Mouse (Mus musculus) heart, embryonic 16.5 days (tissue): ENCODE data around the gene Gm16503. TPM values are rescaled to one million over a fixed set of nuclear protein-coding genes. Genes with fewer than 3 reads are reported as not detected.
"Not testable (repeated sequence)": the region's sequence is repeated elsewhere in the genome, so short reads cannot be mapped to it uniquely, and the experiment has no call there.

Source experiments
- ATAC-seq: fragments of 200-750 bp; cut with Nextera tagmentation; replicated peaks from 2 replicates; pipeline ENCODE4 v1.8.0; 2017; ENCODE audit warnings: moderate number of reproducible peaks; ENCODE audit not compliant: insufficient read depth, low FRiP score; ENCODE audit errors: extremely low read depth
- H3K27ac ChIP-seq: fragments of 300-500 bp; sonication (generic); 2 replicates; pipeline ENCODE4 v1.5.1; 2014; ENCODE audit warnings: mild to moderate bottlenecking, low read length, control low read depth, moderate library complexity
- H3K27me3 ChIP-seq: fragments of 300-500 bp; sonication (generic); 2 replicates; pipeline ENCODE4 v1.6.1; 2014; ENCODE audit warnings: low read length, mixed read lengths; ENCODE audit not compliant: control insufficient read depth, insufficient read depth
- H3K36me3 ChIP-seq: fragments of 300-500 bp; sonication (generic); 2 replicates; pipeline ENCODE4 v1.6.1; 2014; ENCODE audit not compliant: control insufficient read depth, insufficient read depth
- H3K4me1 ChIP-seq: fragments of 300-500 bp; sonication (generic); 2 replicates; pipeline ENCODE4 v1.6.1; 2014; ENCODE audit warnings: low read length, mixed read lengths; ENCODE audit not compliant: control insufficient read depth, insufficient read depth
- H3K4me2 ChIP-seq: fragments of 300-500 bp; sonication (generic); 2 replicates; pipeline ENCODE4 v1.6.1; 2014; ENCODE audit warnings: low read depth, mild to moderate bottlenecking, control low read depth, low read length
- H3K4me3 ChIP-seq: fragments of 300-500 bp; sonication (generic); 2 replicates; pipeline ENCODE4 v1.5.1; 2014; ENCODE audit warnings: mild to moderate bottlenecking, control low read depth, low read length
- H3K9ac ChIP-seq: fragments of 300-500 bp; sonication (generic); 2 replicates; pipeline ENCODE4 v1.6.1; 2014; ENCODE audit warnings: low read length, control low read depth
- H3K9me3 ChIP-seq: fragments of 300-500 bp; sonication (generic); replicated peaks from 2 replicates; pipeline ENCODE4 v1.6.1; 2016; ENCODE audit warnings: low read length; ENCODE audit not compliant: control insufficient read depth
- WGBS: fragments of 180-500 bp; shearing (Covaris S2); extraction: QIAGEN DNeasy Blood & Tissue Kit; methylation state at CpG from one replicate; pipeline ENCODE4 v1.1.7; 2014; 5-methylcytosine and 5-hydroxymethylcytosine counted together
- polyA plus RNA-seq: library from polyadenylated mRNA; unstranded; fragments of >200 nt; fragmentation: Nextera tagmentation; extraction: Ambion mirVana; gene quantifications from 2 replicates; pipeline ENCODE4 v1.2.1, GENCODE M21; 2015

Gm16503 gene
- polyA plus RNA-seq, 1 experiment from 2014 or later: 0.25 TPM

DNA sequence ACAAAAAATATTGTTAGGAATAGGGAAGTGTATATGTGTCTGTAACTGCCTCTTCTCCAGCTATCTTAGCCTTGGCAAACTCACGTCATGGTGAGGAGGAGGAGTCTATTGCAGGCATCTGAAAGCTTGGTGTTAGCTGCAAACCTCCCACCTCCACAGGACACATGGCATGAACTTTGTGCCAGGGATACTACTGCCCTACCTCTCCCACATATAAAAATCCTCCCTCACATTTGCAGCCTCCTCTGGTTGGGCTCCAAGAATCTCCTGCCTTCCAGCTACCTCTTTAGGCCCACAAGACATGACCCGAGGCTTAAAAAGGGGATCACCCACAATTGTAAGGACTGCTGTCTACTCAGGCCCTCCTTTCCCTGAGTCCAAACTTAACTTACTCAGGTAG lies 2.3 kb upstream of the Gm16503 start:
- no peaks in the 10 kb centered on the region for H3K4me1 ChIP-seq
- no peak overlapping the region for H3K4me3 ChIP-seq
- no peak overlapping the region for H3K4me2 ChIP-seq
- 71% methylated on average over 2 of the region's 2 CpGs for WGBS
- H3K36me3 ChIP-seq: no peaks in the 10 kb centered on the region
- H3K27ac ChIP-seq: no peak overlapping the region
- H3K9me3 ChIP-seq: peaks cover 35% of the 10 kb centered on the region
- ATAC-seq: no peak
- H3K9ac ChIP-seq: no peak overlapping the region
- no peaks in the 10 kb centered on the region for H3K27me3 ChIP-seq

DNA sequence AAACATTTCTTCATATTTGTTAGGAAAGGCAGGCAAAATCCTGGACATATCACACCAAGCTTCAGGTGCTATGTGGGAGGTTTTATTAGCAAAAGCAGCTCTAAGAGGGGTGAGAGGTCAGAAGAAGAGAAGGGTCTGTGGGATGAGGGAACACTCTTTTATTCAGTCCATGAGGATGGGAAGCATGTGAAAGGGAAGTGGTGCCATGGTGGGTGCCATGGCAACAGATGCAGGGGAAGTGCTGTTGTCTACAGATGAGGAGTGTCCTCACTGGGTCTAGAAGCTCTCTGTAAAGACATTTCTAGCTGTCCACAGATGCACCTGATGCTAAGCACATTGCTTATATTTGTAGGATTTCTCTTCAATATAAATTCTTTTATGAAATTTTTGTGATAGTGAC lies 1.1 kb downstream of the Gm16503 start:
- Histone ChIP-seq H3K27me3 (no peaks in the 10 kb centered on the region), H3K9ac (no peak overlapping the region), H3K9me3 (peaks cover 31% of the 10 kb centered on the region), H3K4me1 (no peaks in the 10 kb centered on the region), H3K36me3 (no peaks in the 10 kb centered on the region), H3K4me3 (no peak overlapping the region), H3K4me2 (no peak overlapping the region), H3K27ac (no peak overlapping the region)
- ATAC-seq: no peak

DNA sequence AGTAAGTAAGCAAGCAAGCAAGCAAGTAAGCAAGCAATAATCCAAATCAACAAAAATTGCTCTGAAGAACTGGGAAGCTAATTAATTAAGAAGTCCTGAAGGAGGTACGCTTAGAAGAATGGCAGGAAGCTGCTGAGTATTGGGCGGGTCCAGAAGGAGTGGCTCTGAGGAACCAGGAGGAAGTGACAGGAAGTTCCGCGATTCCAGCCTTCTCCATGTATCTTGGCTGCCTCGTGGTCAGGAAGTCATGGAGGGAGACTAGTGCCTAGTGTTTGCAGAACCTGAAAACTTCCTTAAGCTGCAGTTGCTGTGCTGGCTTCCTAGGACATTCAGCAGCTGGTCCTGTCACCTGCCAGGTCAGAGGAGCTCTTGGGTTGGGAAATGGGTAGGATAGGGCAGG lies 13.1 kb downstream of the Gm16503 start, which contains the start of gene Zfp985:
TSS of gene Zfp985 (plus strand) at position 207 of the 400 bp plus-strand sequence.
- H3K4me1 ChIP-seq, H3K27ac ChIP-seq, H3K36me3 ChIP-seq, H3K9me3 ChIP-seq, H3K4me3 ChIP-seq, ATAC-seq, H3K9ac ChIP-seq, H3K27me3 ChIP-seq, H3K4me2 ChIP-seq: not testable (repeated sequence)
- WGBS: 70% methylated on average over 5 of the region's 5 CpGs

DNA sequence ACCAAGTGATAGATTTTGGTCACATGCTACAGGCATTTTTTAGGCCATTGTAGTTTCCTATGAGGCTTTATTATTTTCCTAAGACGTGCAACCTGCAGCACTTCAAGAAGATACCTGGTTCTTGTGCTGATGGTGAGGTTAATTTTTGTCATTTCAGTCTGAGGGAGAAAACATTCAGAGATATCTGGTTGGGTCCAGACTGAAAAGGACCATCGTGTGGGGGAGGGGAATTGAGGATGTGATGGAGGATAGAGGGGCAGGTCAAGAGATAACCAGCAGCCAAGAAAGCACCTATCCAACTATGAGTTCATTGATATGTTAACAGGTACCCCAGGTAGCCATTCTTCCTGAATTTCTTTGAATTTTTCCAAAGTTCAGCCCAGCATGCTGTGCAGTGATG lies 14.3 kb downstream of the Gm16503 start:
- H3K9me3 ChIP-seq, H3K9ac ChIP-seq, H3K4me3 ChIP-seq, H3K4me2 ChIP-seq, H3K27ac ChIP-seq, ATAC-seq, H3K36me3 ChIP-seq, H3K4me1 ChIP-seq, H3K27me3 ChIP-seq: not testable (repeated sequence)
- 64% methylated on average over 2 of the region's 2 CpGs for WGBS

DNA sequence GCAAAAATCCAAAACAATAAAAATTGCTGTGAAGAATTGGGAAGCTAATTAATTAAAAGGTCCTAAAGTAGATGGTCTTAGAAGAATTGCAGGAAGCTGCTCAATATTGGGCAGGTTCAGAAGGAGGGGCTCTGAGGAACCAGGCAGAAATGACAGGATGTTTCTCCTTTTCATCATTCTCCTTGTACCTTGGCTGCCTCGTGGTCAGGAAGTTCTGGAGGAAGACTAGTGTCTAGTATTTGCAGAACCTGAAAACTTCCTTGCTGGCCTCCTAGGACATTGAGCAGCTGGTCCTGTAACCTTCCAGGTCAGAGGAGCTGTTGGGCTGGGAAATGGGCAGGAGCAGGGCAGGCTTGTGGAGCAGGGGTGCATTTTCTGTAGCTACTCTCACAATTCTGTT lies 16.9 kb downstream of the Gm16503 start:
- not testable (repeated sequence) for H3K27me3 ChIP-seq, H3K4me3 ChIP-seq, H3K9me3 ChIP-seq, H3K4me2 ChIP-seq, H3K4me1 ChIP-seq, ATAC-seq, H3K36me3 ChIP-seq, H3K27ac ChIP-seq, H3K9ac ChIP-seq
- WGBS: 36% methylated on average over 1 of the region's 1 CpGs

DNA sequence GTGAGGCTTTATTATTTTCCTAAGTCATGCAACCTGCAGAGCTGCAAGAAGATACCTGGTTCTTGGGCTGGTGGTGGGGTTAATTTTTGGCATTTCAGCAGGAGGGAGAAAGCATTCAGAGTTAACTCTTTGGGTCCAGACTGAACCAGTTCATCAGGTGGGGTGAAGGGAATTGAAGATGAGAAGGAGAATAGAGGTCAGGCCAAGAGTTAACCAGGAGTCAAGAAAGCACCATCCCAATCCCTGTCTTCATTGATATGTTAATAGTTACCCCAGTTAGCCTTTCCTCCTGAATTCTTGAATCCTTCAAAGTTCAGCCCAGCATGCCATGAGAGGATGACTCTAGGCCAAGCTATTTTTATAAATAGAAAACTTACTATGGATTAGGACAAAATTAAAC lies 18.0 kb downstream of the Gm16503 start:
- ATAC-seq, H3K27ac ChIP-seq, H3K36me3 ChIP-seq, H3K9me3 ChIP-seq, H3K9ac ChIP-seq, H3K27me3 ChIP-seq, H3K4me3 ChIP-seq, H3K4me1 ChIP-seq, H3K4me2 ChIP-seq: not testable (repeated sequence)

DNA sequence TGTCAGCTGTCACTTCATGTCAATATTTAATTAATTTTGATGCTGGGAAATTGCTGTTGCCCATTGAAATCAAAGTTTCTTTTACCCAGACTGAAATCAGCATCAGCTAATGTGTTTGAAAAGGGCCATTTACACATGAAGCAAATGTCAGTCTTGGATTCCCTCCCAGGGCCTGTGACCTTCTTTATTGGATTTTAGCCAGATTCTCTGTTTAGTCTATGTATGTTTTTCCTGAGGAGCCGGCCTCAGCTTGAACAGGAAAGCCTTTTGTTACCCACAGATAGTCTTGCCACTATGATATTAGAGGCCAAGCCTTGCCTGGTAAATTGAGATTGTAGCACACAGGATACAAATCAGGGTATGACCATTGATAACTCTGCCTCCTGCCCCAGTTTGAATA lies 19.1 kb downstream of the Gm16503 start:
- H3K27me3 ChIP-seq, H3K27ac ChIP-seq, ATAC-seq, H3K9me3 ChIP-seq, H3K36me3 ChIP-seq, H3K4me3 ChIP-seq, H3K9ac ChIP-seq, H3K4me2 ChIP-seq, H3K4me1 ChIP-seq: not testable (repeated sequence)
- WGBS: 24% methylated on average over 1 of the region's 1 CpGs

DNA sequence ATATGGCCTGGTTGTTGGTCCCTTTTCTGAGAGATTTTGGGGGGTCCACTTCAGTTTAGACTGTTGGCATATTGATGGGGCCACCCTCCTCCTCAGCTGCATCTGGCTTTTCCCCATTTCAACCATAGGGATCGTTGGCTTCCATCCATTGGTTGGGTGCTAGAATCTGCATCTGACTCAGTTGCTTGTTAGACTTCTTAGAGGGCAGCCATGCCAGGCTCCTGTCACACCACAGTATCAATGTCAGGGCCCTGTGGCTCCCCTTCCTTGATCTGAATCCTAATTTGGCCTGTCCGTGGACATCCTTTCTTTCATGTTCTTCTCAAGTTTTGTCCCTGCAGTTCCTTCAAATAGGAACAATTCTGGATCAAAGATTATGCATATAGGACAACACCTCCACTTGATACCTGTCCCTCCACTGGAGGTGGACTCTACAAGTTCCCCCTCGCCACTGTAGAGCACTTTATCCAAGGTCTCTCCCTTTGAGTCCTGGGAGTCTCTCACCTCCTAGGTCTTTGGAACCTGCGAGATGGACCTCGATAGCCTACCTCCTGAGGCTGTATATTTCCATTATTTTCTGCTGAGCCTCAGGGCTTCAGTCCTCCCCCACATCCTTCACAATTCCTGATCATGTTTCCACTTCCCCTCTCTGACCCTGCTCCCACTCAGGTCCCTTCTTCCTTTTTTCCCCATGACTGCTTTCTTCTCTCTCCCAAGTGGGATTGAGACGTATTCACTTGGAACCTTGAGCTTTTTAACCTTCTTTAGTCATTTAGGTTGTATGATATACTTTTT lies 25.6 kb downstream of the Gm16503 start:
- Histone ChIP-seq H3K27me3 (no peaks in the 10 kb centered on the region), H3K9me3 (peaks cover 9% of the 10 kb centered on the region; the same call in 1 of the 2 replicates), H3K27ac (no peak overlapping the region), H3K9ac (no peak overlapping the region), H3K4me2 (no peak overlapping the region), H3K4me1 (no peaks in the 10 kb centered on the region), H3K36me3 (no peaks in the 10 kb centered on the region), H3K4me3 (no peak overlapping the region)
- 64% methylated on average over 6 of the region's 6 CpGs for WGBS
- no peak for ATAC-seq

DNA sequence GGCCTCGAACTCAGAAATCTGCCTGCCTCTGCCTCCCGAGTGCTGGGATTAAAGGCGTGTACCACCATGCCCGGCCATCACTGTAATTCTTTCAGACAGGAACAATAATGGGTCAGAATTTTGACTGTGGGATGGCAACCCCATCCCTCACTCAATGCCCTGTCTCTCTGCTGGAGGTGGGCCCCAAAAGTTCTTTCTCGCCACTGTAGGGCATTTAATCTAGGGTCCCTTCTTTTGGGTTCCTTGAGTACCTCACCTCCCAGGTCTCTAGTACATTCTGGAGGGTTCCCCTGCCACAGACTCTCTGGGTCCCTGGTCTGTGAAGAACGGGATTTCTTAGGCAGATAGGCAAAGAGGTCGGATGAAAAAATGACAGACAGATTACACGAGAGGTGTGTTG lies 31.1 kb downstream of the Gm16503 start:
- not testable (repeated sequence) for H3K9ac ChIP-seq, H3K36me3 ChIP-seq, H3K4me3 ChIP-seq, H3K4me2 ChIP-seq, H3K9me3 ChIP-seq, H3K4me1 ChIP-seq, H3K27me3 ChIP-seq, ATAC-seq, H3K27ac ChIP-seq
- 65% methylated on average over 8 of the region's 8 CpGs for WGBS
